Mouse (Mus musculus): ENCODE data around the gene Prl8a9. TPM values are rescaled to one million over a fixed set of nuclear protein-coding genes. Genes with fewer than 3 reads are reported as not detected.

Prl8a9 gene
- total RNA-seq (2021), result not detected

DNA sequence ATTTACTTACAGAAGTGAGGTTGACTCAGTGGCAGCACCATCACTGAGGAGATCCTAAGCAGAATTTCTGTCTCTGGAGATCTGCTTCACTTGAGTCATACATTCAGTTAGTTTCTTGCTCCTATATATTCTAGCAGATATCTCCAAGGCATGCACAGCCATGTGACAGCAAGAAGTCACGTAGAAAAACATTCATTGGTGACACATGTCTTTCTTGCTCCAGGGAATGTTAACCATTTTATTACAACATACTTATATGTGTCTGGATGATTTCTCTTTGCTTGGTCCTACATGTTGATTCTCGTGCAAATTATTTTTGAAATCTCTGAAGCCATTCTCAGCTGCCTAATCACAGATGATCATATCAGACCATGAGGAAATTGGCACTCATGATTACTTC lies at the start of gene Prl8a9:
Gene Prl8a9 (minus strand): TSS at position 101 of the 400 bp plus-strand sequence.
- DNase-seq, result no peak
- intact Hi-C loops (cut with DNase I), result no loop called here

DNA sequence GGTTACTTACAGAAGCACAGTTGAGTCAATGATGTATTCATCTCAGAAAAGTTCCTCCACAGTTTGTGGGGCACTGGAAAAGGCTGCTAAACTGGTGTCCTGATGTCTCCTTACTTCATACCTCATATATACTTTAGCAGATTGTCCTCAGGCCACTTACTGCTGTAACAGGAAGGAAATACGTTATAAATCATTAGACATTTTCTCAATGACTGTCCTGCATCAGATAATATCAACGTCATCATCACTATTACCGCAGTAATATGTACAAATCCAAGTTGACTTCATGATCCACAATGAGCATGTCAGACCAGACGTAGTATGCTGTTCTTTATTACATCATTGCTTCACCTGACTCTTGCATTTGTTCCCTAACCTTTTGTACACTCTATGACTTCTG lies 46.1 kb upstream of the Prl8a9 start, which contains the start of gene Prl7b1:
Gene Prl7b1 (minus strand): TSS at position 101 of the 400 bp plus-strand sequence.
- DNase-seq, result no peak
- intact Hi-C loops (cut with DNase I), result no loop called here

- intact Hi-C loops (cut with DNase I), result no loop called here
- DNase-seq, result no peak
Measured at GRCm38 (mm10) chr13:27582071-27582470, 17.7 kb upstream of the Prl8a9 start, which contains the start of gene Prl8a1. Prl8a1 (minus strand) TSS chr13:27582171.

- intact Hi-C loops (cut with DNase I), result no loop called here
- no peak for DNase-seq
Measured at GRCm38 (mm10) chr13:27553336-27553735, 11.1 kb downstream of the Prl8a9 start.

- intact Hi-C loops (cut with DNase I), result no loop called here
- DNase-seq, result no peak
Measured at GRCm38 (mm10) chr13:27523156-27523555, 41.2 kb downstream of the Prl8a9 start.

DNA sequence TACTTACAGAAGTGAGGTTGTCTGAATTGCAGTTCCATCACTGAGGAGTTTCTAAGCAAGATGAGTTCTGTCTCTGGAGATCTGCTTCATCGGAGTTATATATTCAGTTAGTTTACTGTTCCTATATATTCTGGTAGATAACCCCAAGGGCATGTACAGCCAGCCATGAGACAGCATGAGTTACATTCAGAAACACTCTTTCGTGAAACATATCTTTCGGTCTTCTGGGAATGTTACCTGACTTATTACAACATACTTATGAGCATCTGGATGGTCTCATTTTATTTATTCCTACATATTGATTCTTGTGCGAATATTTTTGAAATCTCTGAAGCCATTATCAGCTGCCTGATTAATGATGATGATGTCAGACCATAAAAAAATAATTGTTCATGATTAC lies 51.3 kb downstream of the Prl8a9 start, which contains the start of gene Prl8a8:
Gene Prl8a8 (minus strand): TSS at position 101 of the 400 bp plus-strand sequence.
- DNase-seq, result no peak
- intact Hi-C loops (cut with DNase I), result no loop called here

Other genes starting within 250 kb of the Prl8a9 start
- not detected for gene Prl8a2, start 218.9 kb downstream of the Prl8a9 start, total RNA-seq (2021)
- gene Prl2b1, start 173.8 kb downstream of the Prl8a9 start, total RNA-seq (2021), result not detected
- gene Prl8a6, start 125.9 kb downstream of the Prl8a9 start, total RNA-seq (2021), result not detected
- gene Prl8a8, start 51.4 kb downstream of the Prl8a9 start, total RNA-seq (2021), result not detected
- gene Prl8a1, start 17.6 kb upstream of the Prl8a9 start, total RNA-seq (2021), result not detected
- gene Prl7b1, start 46.0 kb upstream of the Prl8a9 start, total RNA-seq (2021), result not detected
- gene Prl7a1, start 77.9 kb upstream of the Prl8a9 start, total RNA-seq (2021), result not detected
- not detected for gene Prl7a2, start 103.4 kb upstream of the Prl8a9 start, total RNA-seq (2021)
- not detected for gene Prl7d1, start 152.1 kb upstream of the Prl8a9 start, total RNA-seq (2021)
- gene Prl7c1, start 216.2 kb upstream of the Prl8a9 start, total RNA-seq (2021), result not detected
- gene Prl2a1, start 237.0 kb upstream of the Prl8a9 start, total RNA-seq (2021), result not detected

All from heart, postnatal 36 days (tissue).